Mouse (Mus musculus): Measurements from ENCODE around the gene Olfr368. TPM values are rescaled to one million over a fixed set of nuclear protein-coding genes. Genes with fewer than 3 reads are reported as not detected.

The Olfr368 gene
- not detected in 2 replicates for polyA plus RNA-seq (2015; fragmentation: Nextera tagmentation; extraction: Ambion mirVana)

DNA sequence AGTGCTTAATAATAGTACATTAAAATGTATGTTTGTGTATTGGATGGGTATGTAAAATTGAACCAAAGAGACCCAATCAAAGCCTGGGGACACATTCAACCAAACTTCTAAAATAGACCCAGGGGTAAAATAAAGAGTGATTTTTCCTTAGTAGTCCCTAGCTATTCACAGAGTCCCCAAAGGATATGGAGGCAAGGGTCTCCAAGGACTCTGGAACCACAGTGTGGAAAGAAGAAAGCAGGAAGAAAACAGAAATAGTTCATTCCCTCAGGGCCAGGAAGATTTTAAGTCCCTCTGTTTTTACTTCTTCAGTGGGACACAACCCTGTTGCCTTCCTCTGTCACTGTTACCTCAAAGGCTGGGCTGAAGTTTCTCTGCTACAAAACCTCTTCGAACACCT, at the start of gene Olfr368:
TSS of gene Olfr368 (plus strand) at position 301 of the 400 bp plus-strand sequence.
- DNase-seq (ENCODE audit: low spot score), result no peak

DNA sequence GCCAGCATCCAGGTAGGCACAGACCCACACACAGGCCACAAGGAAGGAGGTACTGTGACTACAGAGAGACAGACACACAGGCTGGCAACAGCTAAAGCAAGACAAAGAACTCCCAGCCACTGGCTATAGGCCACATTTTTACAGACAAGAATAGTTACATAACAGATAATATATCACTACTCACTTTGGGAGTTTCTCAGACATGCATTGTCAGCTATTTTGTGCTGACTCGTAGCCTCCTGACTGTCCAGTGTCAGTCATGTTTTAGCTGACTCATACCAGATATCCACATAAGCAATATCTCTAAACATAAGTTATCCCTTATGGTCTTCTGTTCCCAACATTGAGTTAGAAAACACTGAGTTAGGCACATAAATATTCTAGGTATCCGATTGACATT, 7.0 kb downstream of the Olfr368 start:
- no peak for DNase-seq (ENCODE audit: low spot score)

DNA sequence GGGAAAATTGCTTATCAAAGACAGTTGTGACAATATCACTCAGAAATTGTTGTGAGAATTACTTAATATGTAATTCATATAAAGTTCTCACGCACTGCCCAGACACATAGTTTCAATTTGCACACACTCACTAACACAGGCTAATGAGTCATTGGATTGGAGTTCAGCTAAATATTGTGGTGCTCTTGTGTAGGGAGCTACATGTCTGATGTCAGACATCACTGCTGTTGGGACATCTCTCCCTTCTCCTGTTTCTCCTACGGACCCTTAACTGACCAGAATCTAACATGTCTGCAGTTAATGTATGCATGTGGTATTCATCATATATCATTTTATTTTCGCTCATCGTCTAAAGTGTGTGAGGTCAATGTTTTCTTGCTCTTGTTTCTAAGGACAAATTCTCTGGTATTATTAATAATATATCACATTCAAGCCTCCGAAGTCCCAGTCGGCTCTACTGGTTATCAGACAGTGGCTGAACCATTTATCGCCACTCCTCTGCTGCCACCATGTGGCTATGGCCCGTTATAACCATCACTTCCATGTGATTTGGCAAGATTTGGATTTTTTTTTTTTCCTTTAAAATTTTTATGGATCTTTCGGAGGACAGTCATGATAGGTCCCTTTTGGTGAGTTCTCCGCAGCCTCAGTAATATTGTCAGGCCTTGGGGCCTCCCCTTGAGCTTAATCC, 12.3 kb downstream of the Olfr368 start:
- no peak for DNase-seq (ENCODE audit: low spot score)

DNA sequence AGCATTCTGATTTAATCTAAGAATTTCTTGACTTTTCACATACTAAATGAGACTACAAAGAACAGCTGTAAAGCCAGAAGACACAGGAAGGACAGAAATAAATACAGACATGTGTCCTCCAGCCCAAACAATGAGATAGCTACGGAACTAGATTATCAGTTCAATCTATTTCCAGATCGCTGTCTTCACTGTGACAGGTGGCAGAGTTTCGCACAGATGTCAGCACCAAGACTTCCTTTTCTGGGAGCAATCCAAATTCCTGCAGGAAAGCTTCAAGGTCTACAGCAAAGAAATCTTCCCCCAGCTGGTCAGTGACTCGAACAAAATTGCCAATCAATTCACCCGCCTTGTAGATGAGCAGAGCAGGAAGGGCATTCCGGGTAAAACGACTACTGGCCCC, 25.4 kb downstream of the Olfr368 start:
- DNase-seq (ENCODE audit: low spot score), result no peak

DNA sequence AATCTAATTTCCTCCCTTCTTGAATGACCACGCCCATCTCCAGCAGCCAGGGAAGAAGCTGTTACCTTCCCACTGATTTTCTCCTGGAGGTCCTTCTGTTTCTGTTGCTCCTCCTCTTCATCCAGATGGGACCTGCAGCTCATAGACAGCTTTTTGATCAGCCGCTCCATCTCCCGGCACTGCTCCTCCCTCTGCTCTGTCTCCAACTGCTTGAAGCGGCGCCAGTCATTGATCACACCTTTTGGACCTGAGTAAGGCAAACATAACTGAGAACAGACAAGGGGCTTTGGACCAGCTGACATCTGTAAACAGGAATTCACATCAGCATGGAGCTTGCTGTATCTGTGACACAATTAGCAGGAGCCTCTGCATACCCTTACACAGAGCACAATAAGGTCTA, 29.3 kb downstream of the Olfr368 start:
- no peak for DNase-seq (ENCODE audit: low spot score)

DNA sequence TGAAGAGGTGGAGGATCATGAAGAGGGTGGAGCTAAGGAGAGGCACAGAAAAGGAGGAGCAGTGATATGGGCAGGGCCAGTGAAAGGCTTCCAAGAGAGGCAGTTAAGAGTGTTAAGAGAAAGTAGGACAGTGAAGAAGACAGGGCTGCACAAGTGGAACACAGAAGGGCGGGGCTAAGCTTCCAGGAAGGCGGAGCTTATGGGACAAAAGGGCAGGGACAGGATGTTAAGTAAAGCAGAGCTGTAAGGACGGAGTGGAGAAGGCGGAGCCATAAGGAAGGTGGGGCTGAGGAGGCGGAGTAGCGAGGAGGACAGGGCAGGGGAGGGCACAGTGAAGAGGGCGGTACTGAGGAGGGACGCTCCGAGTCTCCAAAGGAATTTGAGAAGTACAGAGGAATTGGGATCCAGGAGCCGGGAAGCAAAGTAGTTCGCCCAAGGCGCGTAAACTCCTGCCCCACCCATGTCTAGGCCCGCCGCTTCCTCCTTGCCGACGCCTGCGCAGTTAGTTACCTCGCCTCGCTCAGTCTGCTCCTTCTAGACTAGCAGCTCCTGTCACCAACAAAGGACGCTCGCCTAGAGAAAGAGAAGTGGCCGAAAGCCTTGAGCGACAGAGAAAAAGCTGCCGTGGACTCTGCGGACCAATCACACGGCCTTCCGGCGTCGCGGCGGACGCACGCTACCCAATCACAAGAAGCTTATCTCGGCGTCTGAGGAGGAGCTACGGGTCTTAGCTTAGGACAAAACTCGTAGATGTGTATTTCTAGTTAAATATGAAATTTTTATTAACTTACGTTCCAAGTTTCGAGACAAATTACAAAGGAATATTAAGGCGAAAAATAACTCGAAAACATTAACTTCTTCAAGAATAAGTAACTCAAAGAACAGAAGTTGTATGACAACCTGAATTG, 32.6 kb downstream of the Olfr368 start, which contains the start of gene Pdcl:
TSS of gene Pdcl (minus strand) at position 700 of the 908 bp plus-strand sequence.
- DNase-seq (ENCODE audit: low spot score), result peak; percentile 98

DNA sequence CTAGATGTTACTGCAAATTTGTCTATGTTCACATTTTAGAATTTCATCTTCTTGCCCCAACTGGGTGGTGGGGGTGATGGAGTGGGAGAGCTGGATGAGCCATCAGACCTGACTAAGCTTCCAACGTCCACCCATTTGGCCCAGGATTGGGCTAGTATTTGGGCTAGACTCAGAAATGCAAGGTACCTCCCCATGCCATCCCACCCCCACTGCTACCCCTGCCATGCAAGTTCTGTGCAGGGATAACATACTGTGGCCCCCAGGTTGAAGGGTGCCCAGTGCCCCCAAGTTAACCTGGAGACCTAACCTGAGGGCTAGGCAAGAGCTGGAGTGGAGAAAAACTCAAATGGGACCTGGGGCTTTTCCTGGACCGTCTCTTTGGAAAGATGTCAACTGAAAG, 33.6 kb downstream of the Olfr368 start:
- DNase-seq (ENCODE audit: low spot score), result no peak

DNA sequence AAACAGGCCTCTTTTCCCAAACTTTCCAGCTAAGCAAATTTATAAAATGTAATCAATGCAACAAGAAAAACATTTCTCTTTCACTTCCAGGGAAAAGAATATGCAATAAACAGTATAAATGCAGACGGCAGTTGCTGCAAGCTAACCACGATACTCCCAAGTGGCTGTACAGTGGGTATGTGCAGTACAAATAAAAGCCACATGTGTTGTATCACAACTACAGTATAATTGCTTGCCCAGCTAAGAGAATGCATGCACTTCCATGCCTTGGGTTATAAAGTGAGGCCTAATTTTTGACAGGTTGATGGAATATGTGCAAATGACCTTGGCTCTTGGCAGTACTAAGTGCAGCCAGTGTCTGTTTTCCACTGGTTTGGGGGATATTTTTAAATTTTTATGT, 44.3 kb downstream of the Olfr368 start:
- DNase-seq (ENCODE audit: low spot score), result no peak

DNA sequence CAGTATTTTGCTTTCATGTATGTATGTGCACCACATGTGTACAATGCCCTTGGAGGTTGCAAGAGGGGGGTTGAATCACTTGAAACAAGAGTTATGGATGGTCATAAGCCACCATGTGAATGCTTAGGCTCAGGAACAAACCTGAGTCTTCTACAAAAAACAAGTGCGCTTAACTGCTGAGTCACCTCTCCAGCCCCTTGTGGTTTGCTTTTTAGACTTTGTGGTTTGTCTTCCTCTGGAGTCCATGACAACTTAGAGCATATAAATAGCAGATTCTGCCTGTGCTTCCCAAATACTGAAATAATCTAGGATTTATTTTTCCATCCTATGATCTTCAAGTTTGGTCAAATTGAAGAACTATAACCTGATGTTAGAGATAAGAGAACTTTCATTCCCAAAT, 49.7 kb downstream of the Olfr368 start:
- DNase-seq (ENCODE audit: low spot score), result peak; percentile 19

DNA sequence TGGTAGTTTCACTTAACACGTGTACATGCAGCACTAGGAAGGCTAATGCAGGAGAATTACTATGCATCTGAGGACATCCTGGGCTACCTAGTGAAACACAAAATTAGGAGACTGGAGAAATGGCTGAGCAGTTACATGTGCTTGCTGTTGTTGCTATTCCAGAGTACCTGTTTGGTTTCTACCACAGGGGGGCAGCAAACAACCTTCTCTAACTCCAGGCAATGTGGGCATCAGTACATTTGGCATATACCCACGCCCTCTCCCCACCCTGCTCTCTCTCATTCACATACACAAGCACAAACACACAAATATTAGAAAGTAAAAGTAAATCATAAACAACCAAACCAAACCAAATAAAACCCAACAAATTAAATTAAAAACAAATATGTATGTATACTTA, 53.9 kb downstream of the Olfr368 start:
- peak; percentile 72 for DNase-seq (ENCODE audit: low spot score)

Other genes starting within 250 kb of the Olfr368 start
- not detected in 2 replicates for gene Olfr361, start 237.2 kb upstream of the Olfr368 start, polyA plus RNA-seq (2015; fragmentation: Nextera tagmentation; extraction: Ambion mirVana)
- not detected in 2 replicates for gene Olfr362, start 208.6 kb upstream of the Olfr368 start, polyA plus RNA-seq (2015; fragmentation: Nextera tagmentation; extraction: Ambion mirVana)
- not detected in 2 replicates for gene Olfr364-ps1, start 187.2 kb upstream of the Olfr368 start, polyA plus RNA-seq (2015; fragmentation: Nextera tagmentation; extraction: Ambion mirVana)
- gene Olfr365, start 138.3 kb upstream of the Olfr368 start, polyA plus RNA-seq (2015; fragmentation: Nextera tagmentation; extraction: Ambion mirVana), result not detected in 2 replicates
- gene Olfr366, start 114.9 kb upstream of the Olfr368 start, polyA plus RNA-seq (2015; fragmentation: Nextera tagmentation; extraction: Ambion mirVana), result not detected in 2 replicates
- gene Pdcl, start 32.8 kb downstream of the Olfr368 start, polyA plus RNA-seq (2015; fragmentation: Nextera tagmentation; extraction: Ambion mirVana), result 58.0 and 59.3 TPM in 2 replicates
- gene Rc3h2, start 96.4 kb downstream of the Olfr368 start, polyA plus RNA-seq (2015; fragmentation: Nextera tagmentation; extraction: Ambion mirVana), result 8.9 and 12.4 TPM in 2 replicates
- gene Zbtb26, start 116.6 kb downstream of the Olfr368 start, polyA plus RNA-seq (2015; fragmentation: Nextera tagmentation; extraction: Ambion mirVana), result 3.6 and 4.7 TPM in 2 replicates
- gene Zbtb6, start 116.7 kb downstream of the Olfr368 start, polyA plus RNA-seq (2015; fragmentation: Nextera tagmentation; extraction: Ambion mirVana), result 5.1 and 5.8 TPM in 2 replicates
- 19.8 and 25.7 TPM in 2 replicates for gene Rabgap1, start 116.8 kb downstream of the Olfr368 start, polyA plus RNA-seq (2015; fragmentation: Nextera tagmentation; extraction: Ambion mirVana)
- 0.19 and 0.29 TPM in 2 replicates for gene Gpr21, start 189.8 kb downstream of the Olfr368 start, polyA plus RNA-seq (2015; fragmentation: Nextera tagmentation; extraction: Ambion mirVana)